Mouse (Mus musculus) lung, embryonic 14.5 days (tissue): ENCODE measurements around the gene Stim1. TPM values are rescaled to one million over a fixed set of nuclear protein-coding genes. Genes with fewer than 3 reads are reported as not detected.
A peak's percentile ranks its signal among the peaks of the same experiment; 100 is the strongest.

Source experiments
- ATAC-seq: fragments of 200-750 bp; cut with Nextera tagmentation; 2 replicates; pipeline ENCODE4 v1.8.0; 2017; ENCODE audit warnings: mild to moderate bottlenecking, moderate TSS enrichment, moderate library complexity; ENCODE audit not compliant: insufficient read depth
- DNase-seq: peaks from one replicate; pipeline ENCODE4 v3.0.0-alpha.2; 2015
- H3K27ac ChIP-seq: fragments of 300-500 bp; sonication (generic); 2 replicates; pipeline ENCODE4 v1.5.1; 2014; ENCODE audit warnings: low read depth, mild to moderate bottlenecking, moderate library complexity
- H3K27me3 ChIP-seq: fragments of 300-500 bp; sonication (generic); 2 replicates; pipeline ENCODE4 v1.6.1; 2014; ENCODE audit warnings: low read length, control low read depth; ENCODE audit not compliant: insufficient read depth
- H3K36me3 ChIP-seq: fragments of 300-500 bp; sonication (generic); 2 replicates; pipeline ENCODE4 v1.6.1; 2014; ENCODE audit warnings: control low read depth; ENCODE audit not compliant: insufficient read depth
- H3K4me1 ChIP-seq: fragments of 300-500 bp; sonication (generic); 2 replicates; pipeline ENCODE4 v1.6.1; 2014; ENCODE audit warnings: antibody characterized with exemption, control low read depth; ENCODE audit not compliant: insufficient read depth
- H3K4me2 ChIP-seq: fragments of 300-500 bp; sonication (generic); 2 replicates; pipeline ENCODE4 v1.6.1; 2014; ENCODE audit warnings: mild to moderate bottlenecking
- H3K4me3 ChIP-seq: fragments of 300-500 bp; sonication (generic); 2 replicates; pipeline ENCODE4 v1.5.1; 2014; ENCODE audit warnings: low read depth, low read length
- H3K9ac ChIP-seq: fragments of 300-500 bp; sonication (generic); 2 replicates; pipeline ENCODE4 v1.6.1; 2014
- H3K9me3 ChIP-seq: fragments of 300-500 bp; sonication (generic); 2 replicates; pipeline ENCODE4 v1.6.1; 2016; ENCODE audit warnings: low read depth, low read length, control low read depth
- CTCF ChIP-seq: IDR thresholded peaks from 2 replicates; pipeline ENCODE4 v1.5.1; 2016; ENCODE audit warnings: antibody characterized with exemption, low read depth
- WGBS: fragments of 180-500 bp; shearing (Covaris S2); extraction: QIAGEN DNeasy Blood & Tissue Kit; methylation state at CpG from one replicate; pipeline ENCODE4 v1.1.7; 2014; 5-methylcytosine and 5-hydroxymethylcytosine counted together
- polyA plus RNA-seq: library from polyadenylated mRNA; unstranded; fragments of >200 nt; fragmentation: Nextera tagmentation; extraction: Ambion mirVana; gene quantifications from 2 replicates; pipeline ENCODE4 v1.2.1, GENCODE M21; 2014

Gene Stim1
- polyA plus RNA-seq, 1 experiment from 2014 or later: 15.9 TPM

DNA sequence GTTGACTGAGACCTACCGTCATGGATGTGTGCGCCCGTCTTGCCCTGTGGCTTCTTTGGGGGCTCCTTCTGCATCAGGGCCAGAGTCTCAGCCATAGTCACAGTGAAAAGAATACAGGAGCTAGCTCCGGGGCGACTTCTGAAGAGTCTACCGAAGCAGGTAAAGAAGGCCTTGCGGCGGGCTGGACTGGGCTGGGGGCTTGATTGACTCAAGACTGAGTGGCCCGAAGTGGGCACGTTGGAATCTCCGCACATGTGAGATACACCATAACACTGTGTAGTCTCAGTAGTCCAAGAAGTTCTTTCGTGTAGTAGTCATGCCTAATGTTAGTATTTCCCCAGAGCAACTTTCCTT is 766 bp downstream of the Stim1 start:
- Histone ChIP-seq H3K9ac (peak overlapping the region; percentile 71), H3K9me3 (no peaks in the 10 kb centered on the region), H3K27ac (no peak overlapping the region), H3K4me1 (no peaks in the 10 kb centered on the region), H3K27me3 (no peaks in the 10 kb centered on the region), H3K4me2 (peak overlapping the region; percentile 95), H3K36me3 (no peaks in the 10 kb centered on the region), H3K4me3 (peak overlapping the region; percentile 79)
- ATAC-seq (no peak), DNase-seq (no peak)
- TF ChIP-seq CTCF: no peak
- 9% methylated on average over 12 of the region's 12 CpGs for WGBS

DNA sequence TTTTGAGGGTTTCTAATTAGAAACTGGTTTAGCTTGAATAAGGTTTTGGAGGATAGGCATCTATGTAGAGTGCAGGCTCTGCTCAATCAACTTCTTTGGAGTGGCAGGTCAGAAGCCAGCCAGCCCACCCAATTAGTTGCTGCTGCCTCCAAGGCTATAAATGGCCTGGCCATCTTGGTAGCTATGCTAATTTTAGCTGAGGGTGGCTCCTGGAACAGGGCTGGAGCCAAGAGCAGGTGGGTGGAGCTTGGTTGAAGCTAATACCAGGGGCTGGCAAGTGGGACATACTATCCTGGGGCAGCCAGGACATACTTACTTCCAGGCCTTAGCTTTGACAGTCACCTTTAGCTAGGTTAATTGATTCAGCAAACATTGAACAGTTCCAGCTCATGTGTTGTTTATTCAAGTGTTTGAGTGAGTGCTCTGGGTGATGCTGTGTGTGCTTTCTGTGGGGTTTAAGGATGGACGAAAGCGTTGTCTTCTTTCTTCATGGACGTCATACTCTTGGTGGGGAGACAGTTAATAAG is 4.9 kb downstream of the Stim1 start:
- no peaks in the 10 kb centered on the region for H3K4me1 ChIP-seq
- H3K27ac ChIP-seq: no peak overlapping the region
- 63% methylated on average over 3 of the region's 3 CpGs for WGBS
- H3K27me3 ChIP-seq: no peaks in the 10 kb centered on the region
- no peak for ATAC-seq
- no peaks in the 10 kb centered on the region for H3K9me3 ChIP-seq
- no peaks in the 10 kb centered on the region for H3K36me3 ChIP-seq
- no peak for TF ChIP-seq CTCF
- no peak overlapping the region for H3K9ac ChIP-seq
- H3K4me3 ChIP-seq: no peak overlapping the region
- DNase-seq: no peak
- H3K4me2 ChIP-seq: no peak overlapping the region

DNA sequence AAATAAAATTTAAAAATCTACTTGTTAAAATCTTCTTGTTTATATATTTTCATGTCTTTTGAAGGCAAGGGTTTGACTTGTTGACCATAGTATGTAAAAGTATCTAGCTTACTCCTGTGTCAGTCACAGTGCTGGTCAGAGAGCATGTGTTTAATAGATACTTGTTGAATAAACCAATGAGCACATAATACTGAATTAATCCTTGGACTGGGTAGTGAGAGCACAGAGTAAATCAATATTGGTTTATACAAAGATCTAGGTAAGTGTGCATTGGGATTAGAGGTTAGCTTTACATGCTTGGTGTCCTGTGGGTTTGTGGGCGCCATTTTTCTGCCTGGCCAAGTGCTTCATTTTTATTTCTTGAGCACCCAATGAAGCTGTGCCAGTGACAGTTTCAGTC is 13.8 kb downstream of the Stim1 start:
- Histone ChIP-seq H3K9ac (no peak overlapping the region), H3K4me3 (no peak overlapping the region), H3K4me1 (no peaks in the 10 kb centered on the region), H3K36me3 (no peaks in the 10 kb centered on the region), H3K4me2 (no peak overlapping the region), H3K27ac (no peak overlapping the region), H3K9me3 (no peaks in the 10 kb centered on the region), H3K27me3 (no peaks in the 10 kb centered on the region)
- no peak for TF ChIP-seq CTCF
- WGBS: 79% methylated on average over 1 of the region's 1 CpGs
- ATAC-seq (no peak), DNase-seq (no peak)

DNA sequence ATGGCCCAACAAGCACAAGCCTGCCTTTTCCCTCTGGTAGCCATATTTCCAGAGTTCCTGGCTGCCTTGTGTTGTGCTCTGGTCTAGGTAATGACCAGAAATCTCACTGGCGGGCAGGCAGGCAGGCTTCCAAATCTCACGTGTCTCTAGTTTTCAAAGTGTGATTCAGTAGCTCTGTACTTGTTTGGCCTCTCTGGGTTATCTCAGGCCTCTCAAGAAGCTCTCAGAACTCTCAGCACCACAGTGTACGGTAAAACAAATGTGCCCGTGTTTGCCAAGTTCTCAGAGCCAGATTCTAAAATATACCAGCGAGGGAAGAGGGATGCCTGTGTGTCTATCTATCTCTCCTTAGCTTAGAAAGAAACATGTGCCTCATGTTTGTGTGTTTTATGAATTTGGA is 14.7 kb downstream of the Stim1 start:
- no peaks in the 10 kb centered on the region for H3K9me3 ChIP-seq
- H3K36me3 ChIP-seq: no peaks in the 10 kb centered on the region
- no peak overlapping the region for H3K9ac ChIP-seq
- no peak overlapping the region for H3K4me2 ChIP-seq
- DNase-seq (peak; percentile 30), ATAC-seq (no peak)
- no peak overlapping the region for H3K4me3 ChIP-seq
- H3K27ac ChIP-seq: no peak overlapping the region
- no peak for TF ChIP-seq CTCF
- 40% methylated on average over 5 of the region's 5 CpGs for WGBS
- H3K27me3 ChIP-seq: no peaks in the 10 kb centered on the region
- no peaks in the 10 kb centered on the region for H3K4me1 ChIP-seq

DNA sequence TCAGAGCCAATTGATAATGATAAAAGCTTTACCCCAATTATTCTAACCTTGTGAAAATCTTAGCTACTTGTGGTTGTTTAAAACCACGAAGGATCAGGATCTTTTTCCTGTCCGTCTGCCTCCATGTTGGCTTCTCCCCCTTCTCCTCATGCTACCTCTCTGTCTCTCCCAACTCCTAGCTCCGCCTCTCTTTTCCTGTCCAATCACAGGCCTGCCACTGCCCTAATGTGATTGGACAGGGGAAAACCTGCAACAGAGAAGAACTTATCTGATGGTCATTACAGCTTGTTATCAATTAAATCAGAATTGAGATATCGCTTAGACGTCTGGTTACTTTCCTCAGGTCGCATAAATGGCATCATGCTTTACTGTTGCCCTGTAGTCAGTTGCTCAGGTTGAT is 21.9 kb downstream of the Stim1 start:
- no peak overlapping the region for H3K4me3 ChIP-seq
- no peak overlapping the region for H3K4me2 ChIP-seq
- no peaks in the 10 kb centered on the region for H3K27me3 ChIP-seq
- no peaks in the 10 kb centered on the region for H3K4me1 ChIP-seq
- H3K27ac ChIP-seq: no peak overlapping the region
- no peak overlapping the region for H3K9ac ChIP-seq
- no peak for DNase-seq
- ATAC-seq: no peak
- no peaks in the 10 kb centered on the region for H3K36me3 ChIP-seq
- 71% methylated on average over 6 of the region's 6 CpGs for WGBS
- no peaks in the 10 kb centered on the region for H3K9me3 ChIP-seq
- no peak for TF ChIP-seq CTCF

DNA sequence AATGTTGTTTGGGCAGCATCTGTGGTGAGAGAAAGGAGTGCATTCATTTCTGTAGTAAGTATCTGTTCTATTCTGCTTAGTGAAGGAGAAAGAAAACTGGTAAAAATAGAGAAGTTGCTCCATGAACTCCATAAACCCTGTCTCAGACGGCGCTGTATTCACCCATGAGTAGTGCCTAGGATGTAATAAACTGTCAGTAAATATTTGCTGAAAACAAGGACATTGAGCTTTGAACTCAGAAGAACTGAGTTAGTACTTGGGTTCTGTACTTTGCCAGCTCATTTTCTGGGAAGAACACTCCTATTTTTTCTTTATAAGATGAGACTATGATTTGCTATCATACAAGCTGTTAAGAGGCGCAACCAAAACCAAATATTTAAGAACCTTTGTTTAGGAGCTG is 24.6 kb downstream of the Stim1 start:
- H3K4me2 ChIP-seq: no peak overlapping the region
- no peak for TF ChIP-seq CTCF
- no peak overlapping the region for H3K4me3 ChIP-seq
- no peaks in the 10 kb centered on the region for H3K36me3 ChIP-seq
- no peak for ATAC-seq
- H3K9ac ChIP-seq: no peak overlapping the region
- no peaks in the 10 kb centered on the region for H3K9me3 ChIP-seq
- no peaks in the 10 kb centered on the region for H3K27me3 ChIP-seq
- 86% methylated on average over 3 of the region's 3 CpGs for WGBS
- H3K4me1 ChIP-seq: no peaks in the 10 kb centered on the region
- H3K27ac ChIP-seq: no peak overlapping the region
- DNase-seq: no peak

DNA sequence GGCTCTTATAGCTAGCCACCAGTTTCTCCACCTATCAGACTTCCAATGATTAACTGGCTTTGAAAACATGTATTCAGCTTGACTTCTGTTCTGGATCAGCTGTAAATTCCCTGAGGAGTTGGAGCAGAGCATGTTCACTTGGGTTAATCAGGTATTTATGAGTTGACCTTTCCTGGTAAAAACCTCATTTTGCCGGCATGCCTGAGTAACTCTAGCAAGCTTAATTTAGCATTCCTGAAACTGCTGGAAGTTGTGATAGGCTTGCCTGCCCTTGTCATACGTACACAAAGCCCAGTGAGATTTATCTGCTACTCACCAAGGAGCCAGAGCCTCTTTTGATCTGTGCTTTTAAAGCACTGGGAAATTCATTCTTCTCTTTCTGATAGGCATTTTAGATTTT is 25.6 kb downstream of the Stim1 start:
- no peaks in the 10 kb centered on the region for H3K9me3 ChIP-seq
- no peaks in the 10 kb centered on the region for H3K36me3 ChIP-seq
- ATAC-seq (no peak), DNase-seq (no peak)
- H3K27ac ChIP-seq: no peak overlapping the region
- H3K9ac ChIP-seq: no peak overlapping the region
- H3K4me3 ChIP-seq: no peak overlapping the region
- no peaks in the 10 kb centered on the region for H3K4me1 ChIP-seq
- 22% methylated on average over 2 of the region's 2 CpGs for WGBS
- no peak for TF ChIP-seq CTCF
- no peak overlapping the region for H3K4me2 ChIP-seq
- H3K27me3 ChIP-seq: no peaks in the 10 kb centered on the region

DNA sequence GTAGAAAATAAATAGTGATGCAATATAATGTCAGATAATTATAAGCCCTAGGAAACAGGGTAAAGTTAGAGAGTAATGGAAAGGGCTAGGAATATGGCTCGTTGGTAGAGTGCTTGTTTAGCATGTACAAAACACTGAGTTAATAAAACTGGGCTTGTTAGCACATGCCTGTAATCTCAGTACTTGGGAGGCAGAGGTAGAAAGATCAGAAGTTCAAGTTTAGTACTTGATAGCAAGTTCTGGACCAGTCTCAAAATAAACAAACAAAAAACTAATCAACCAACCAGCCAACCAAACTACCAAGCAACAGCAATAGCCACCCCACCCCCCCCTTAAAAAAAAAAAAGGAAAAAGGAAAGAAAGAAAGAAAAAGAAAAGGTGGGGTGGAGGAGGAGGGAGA is 33.2 kb downstream of the Stim1 start:
- Histone ChIP-seq H3K9ac (no peak overlapping the region), H3K4me3 (no peak overlapping the region), H3K4me1 (no peaks in the 10 kb centered on the region), H3K27me3 (no peaks in the 10 kb centered on the region), H3K4me2 (no peak overlapping the region), H3K27ac (no peak overlapping the region), H3K9me3 (no peaks in the 10 kb centered on the region), H3K36me3 (no peaks in the 10 kb centered on the region)
- TF ChIP-seq CTCF: no peak
- 65% methylated on average over 1 of the region's 1 CpGs for WGBS
- no peak for DNase-seq
- no peak for ATAC-seq
